Mouse (Mus musculus) heart, adult 9 months (tissue): Measurements from ENCODE around the gene Flnb.

Experiments used
- DNase-seq, 2 experiments: peaks; one replicate each; pipeline ENCODE4 v3.0.0; 2022; ENCODE audit warnings: low spot score in 2 of 2

Gene Flnb

GRCm38 (mm10) chr14:7899986-7900385 is 82.2 kb downstream of the Flnb start:
- DNase-seq: no peak

- DNase-seq: peak; percentile 41 to 59
Observed at GRCm38 (mm10) chr14:7900481-7901049, 82.8 kb downstream of the Flnb start.

GRCm38 (mm10) chr14:7901484-7902240 is 83.9 kb downstream of the Flnb start:
- no peak for DNase-seq

GRCm38 (mm10) chr14:7907058-7907457 is 89.3 kb downstream of the Flnb start:
- DNase-seq: no peak

- no peak for DNase-seq
Observed at GRCm38 (mm10) chr14:7909472-7909871, 91.7 kb downstream of the Flnb start.

- peak in 1 of 2 experiments; percentile 27 for DNase-seq
Observed at GRCm38 (mm10) chr14:7913842-7914241, 96.1 kb downstream of the Flnb start.

GRCm38 (mm10) chr14:7914461-7914860 is 96.7 kb downstream of the Flnb start:
- DNase-seq: no peak

GRCm38 (mm10) chr14:7918150-7918991 is 100.6 kb downstream of the Flnb start:
- DNase-seq: no peak

GRCm38 (mm10) chr14:7919309-7919708 is 101.6 kb downstream of the Flnb start:
- DNase-seq: no peak

- DNase-seq: no peak
Observed at GRCm38 (mm10) chr14:7919921-7920320, 102.2 kb downstream of the Flnb start.

- no peak for DNase-seq
Observed at GRCm38 (mm10) chr14:7921459-7921858, 103.7 kb downstream of the Flnb start.

- no peak for DNase-seq
Observed at GRCm38 (mm10) chr14:7923635-7924034, 105.9 kb downstream of the Flnb start.

- no peak for DNase-seq
Observed at GRCm38 (mm10) chr14:7928362-7928761, 110.6 kb downstream of the Flnb start.

GRCm38 (mm10) chr14:7929029-7929428 is 111.3 kb downstream of the Flnb start:
- DNase-seq: no peak

- DNase-seq: no peak
Observed at GRCm38 (mm10) chr14:7932151-7932550, 114.4 kb downstream of the Flnb start.

- DNase-seq: no peak
Observed at GRCm38 (mm10) chr14:7934166-7934565, 116.4 kb downstream of the Flnb start.

- DNase-seq: no peak
Observed at GRCm38 (mm10) chr14:7937052-7937630, 119.4 kb downstream of the Flnb start.

- no peak for DNase-seq
Observed at GRCm38 (mm10) chr14:7938809-7939784, 121.3 kb downstream of the Flnb start.

GRCm38 (mm10) chr14:7941413-7941812 is 123.7 kb downstream of the Flnb start:
- DNase-seq: no peak

GRCm38 (mm10) chr14:7943101-7943800 is 125.5 kb downstream of the Flnb start:
- peak in 1 of 2 experiments; percentile 31 for DNase-seq
